In the genomic region with DNA sequence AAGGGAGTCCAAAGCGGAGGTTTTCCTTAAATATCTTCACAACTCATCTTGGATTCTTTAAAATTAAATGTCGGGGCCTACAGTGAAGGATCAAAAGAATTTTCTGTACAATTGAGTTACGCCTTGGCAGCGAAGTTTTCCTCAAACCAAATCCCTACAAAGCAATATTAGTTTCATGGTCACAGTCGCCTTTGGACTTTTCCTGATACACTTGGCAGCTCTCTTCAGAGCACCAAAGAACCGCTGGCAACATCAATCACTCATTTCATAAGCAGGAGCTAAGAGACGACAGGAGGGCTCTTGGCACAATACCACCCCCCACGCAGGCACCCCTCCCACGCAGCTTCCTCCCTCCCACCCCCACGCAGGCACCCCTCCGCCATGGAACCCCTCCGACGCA, we compare ENCODE assay signal across 19 mouse cellular contexts. TPM values are rescaled to one million over a fixed set of nuclear protein-coding genes. Genes with fewer than 3 reads are reported as not detected.
A peak's percentile ranks its signal among the peaks of the same experiment; 100 is the strongest.
DNase-seq lines count a peak whose midpoint lies in the region; ATAC-seq lines count a peak whose summit lies in the region.
"Had no signal": no experiment of that assay in that cellular context is flagged by ENCODE, and none has a peak within 500 bp of the region (broad histone marks: within the 10 kb centered on the region; RNA-seq: fewer than 3 reads in every experiment).

No protein-coding gene starts in this region.

- DNase-seq in forebrain, embryonic 11.5 days (ENCODE audit: low spot score), result no peak
- no peak for DNase-seq in midbrain, embryonic 10.5 days (ENCODE audit: low spot score)
- no peak for DNase-seq in embryo, embryonic 9.5 days (ENCODE audit: extremely low spot score)
- DNase-seq: B cell, adult 2 months; cerebellum, adult 9-11 months; heart, postnatal 14 days; kidney, postnatal 4 days; lung, embryonic 14.5 days; lung, postnatal 36 days had no signal

- 40% methylated on average over 13 of the region's 13 CpGs for WGBS in forebrain, embryonic 13.5 days
- WGBS in forebrain, embryonic 11.5 days, result 74% methylated on average over 13 of the region's 13 CpGs
- 51% methylated on average over 13 of the region's 13 CpGs for WGBS in midbrain, embryonic 13.5 days
- WGBS in midbrain, embryonic 10.5 days, result 82% methylated on average over 13 of the region's 13 CpGs
- 45% methylated on average over 13 of the region's 13 CpGs for WGBS in hindbrain, embryonic 15.5 days
- 50% methylated on average over 13 of the region's 13 CpGs for WGBS in neural tube, embryonic 15.5 days

- H3K27me3 ChIP-seq in forebrain, embryonic 13.5 days, result no peaks in the 10 kb centered on the region
- H3K27me3 ChIP-seq in forebrain, embryonic 11.5 days (ENCODE audit: control insufficient read depth, insufficient read depth, low read length), result no peaks in the 10 kb centered on the region
- no peaks in the 10 kb centered on the region for H3K27me3 ChIP-seq in midbrain, embryonic 13.5 days
- H3K27me3 ChIP-seq in midbrain, embryonic 10.5 days (ENCODE audit: low read depth, poor library complexity, severe bottlenecking), result no peaks in the 10 kb centered on the region
- H3K27me3 ChIP-seq in hindbrain, embryonic 15.5 days, result no peaks in the 10 kb centered on the region
- H3K27me3 ChIP-seq in neural tube, embryonic 15.5 days (replicated peaks), result no peaks in the 10 kb centered on the region
- H3K27me3 ChIP-seq: embryonic facial prominence, embryonic 15.5 days; intestine, embryonic 15.5 days; kidney, embryonic 15.5 days; liver, embryonic 12.5 days had no signal

- no peaks in the 10 kb centered on the region for H3K36me3 ChIP-seq in forebrain, embryonic 13.5 days (ENCODE audit: poor library complexity, severe bottlenecking)
- no peaks in the 10 kb centered on the region for H3K36me3 ChIP-seq in forebrain, embryonic 11.5 days (ENCODE audit: control insufficient read depth, insufficient read depth, low read length)
- no peaks in the 10 kb centered on the region for H3K36me3 ChIP-seq in midbrain, embryonic 13.5 days
- no peaks in the 10 kb centered on the region for H3K36me3 ChIP-seq in midbrain, embryonic 10.5 days
- no peaks in the 10 kb centered on the region for H3K36me3 ChIP-seq in hindbrain, embryonic 15.5 days
- no peaks in the 10 kb centered on the region for H3K36me3 ChIP-seq in neural tube, embryonic 15.5 days
- H3K36me3 ChIP-seq: embryonic facial prominence, embryonic 15.5 days; intestine, embryonic 15.5 days; kidney, embryonic 15.5 days; liver, embryonic 12.5 days had no signal

- H3K9ac ChIP-seq in forebrain, embryonic 13.5 days, result no peak overlapping the region
- no peak overlapping the region for H3K9ac ChIP-seq in forebrain, embryonic 11.5 days (ENCODE audit: low read length)
- H3K9ac ChIP-seq in midbrain, embryonic 13.5 days (replicated peaks), result no peak overlapping the region
- H3K9ac ChIP-seq in hindbrain, embryonic 15.5 days, result no peak overlapping the region
- no peak overlapping the region for H3K9ac ChIP-seq in neural tube, embryonic 15.5 days (replicated peaks)
- H3K9ac ChIP-seq: embryonic facial prominence, embryonic 15.5 days; intestine, embryonic 15.5 days; kidney, embryonic 15.5 days; liver, embryonic 12.5 days; lung, embryonic 14.5 days had no signal

- ATAC-seq in forebrain, embryonic 13.5 days, result peak; percentile 26; the same call in 1 of the 2 replicates
- ATAC-seq in forebrain, embryonic 11.5 days (replicated peaks; ENCODE audit: low FRiP score), result no peak
- no peak for ATAC-seq in midbrain, embryonic 13.5 days
- no peak for ATAC-seq in hindbrain, embryonic 15.5 days (ENCODE audit: low FRiP score, low read depth)
- 0 out of 2 replicates have a peak, but pooled peaks have one; percentile 6 for ATAC-seq in neural tube, embryonic 15.5 days (ENCODE audit: low FRiP score)
- ATAC-seq: intestine, embryonic 15.5 days; liver, embryonic 12.5 days had no signal

- H3K4me2 ChIP-seq in forebrain, embryonic 13.5 days, result peak overlapping the region; percentile 22
- H3K4me2 ChIP-seq in forebrain, embryonic 11.5 days (ENCODE audit: low read depth, low read length, severe bottlenecking), result no peak overlapping the region
- H3K4me2 ChIP-seq in midbrain, embryonic 13.5 days (replicated peaks), result peak overlapping the region; percentile 22
- peak overlapping the region; percentile 46 for H3K4me2 ChIP-seq in hindbrain, embryonic 15.5 days
- H3K4me2 ChIP-seq in neural tube, embryonic 15.5 days, result peak overlapping the region; percentile 36
- H3K4me2 ChIP-seq: embryonic facial prominence, embryonic 15.5 days; heart, embryonic 11.5 days; intestine, embryonic 15.5 days; kidney, embryonic 15.5 days; liver, embryonic 12.5 days; lung, embryonic 14.5 days had no signal

- no peak overlapping the region for H3K4me3 ChIP-seq in forebrain, embryonic 13.5 days
- no peak overlapping the region for H3K4me3 ChIP-seq in forebrain, embryonic 11.5 days (ENCODE audit: low read depth, low read length)
- H3K4me3 ChIP-seq in midbrain, embryonic 13.5 days (replicated peaks), result no peak overlapping the region
- H3K4me3 ChIP-seq in midbrain, embryonic 10.5 days, result no peak overlapping the region
- H3K4me3 ChIP-seq in hindbrain, embryonic 15.5 days, result 0 out of 2 replicates have a peak overlapping the region, but pooled peaks have one; percentile 6
- no peak overlapping the region for H3K4me3 ChIP-seq in neural tube, embryonic 15.5 days (replicated peaks)
- H3K4me3 ChIP-seq: embryonic facial prominence, embryonic 15.5 days; intestine, embryonic 15.5 days; kidney, embryonic 15.5 days; liver, embryonic 12.5 days; myocyte had no signal

- no peaks in the 10 kb centered on the region for H3K9me3 ChIP-seq in forebrain, embryonic 13.5 days (replicated peaks)
- H3K9me3 ChIP-seq in forebrain, embryonic 11.5 days (ENCODE audit: control insufficient read depth, low read length), result no peaks in the 10 kb centered on the region
- no peaks in the 10 kb centered on the region for H3K9me3 ChIP-seq in midbrain, embryonic 13.5 days
- H3K9me3 ChIP-seq in midbrain, embryonic 10.5 days (replicated peaks), result no peaks in the 10 kb centered on the region
- H3K9me3 ChIP-seq in hindbrain, embryonic 15.5 days, result no peaks in the 10 kb centered on the region
- H3K9me3 ChIP-seq in neural tube, embryonic 15.5 days (replicated peaks), result no peaks in the 10 kb centered on the region
- H3K9me3 ChIP-seq: embryonic facial prominence, embryonic 15.5 days; intestine, embryonic 15.5 days; kidney, embryonic 15.5 days; liver, embryonic 12.5 days had no signal

- peaks cover 56% of the 10 kb centered on the region for H3K4me1 ChIP-seq in forebrain, embryonic 13.5 days
- no peaks in the 10 kb centered on the region for H3K4me1 ChIP-seq in forebrain, embryonic 11.5 days (replicated peaks; ENCODE audit: control insufficient read depth, insufficient read depth, low read length)
- peaks cover 34% of the 10 kb centered on the region for H3K4me1 ChIP-seq in midbrain, embryonic 13.5 days (replicated peaks)
- peaks cover 8% of the 10 kb centered on the region for H3K4me1 ChIP-seq in midbrain, embryonic 10.5 days
- peaks cover 43% of the 10 kb centered on the region for H3K4me1 ChIP-seq in hindbrain, embryonic 15.5 days (replicated peaks)
- H3K4me1 ChIP-seq in neural tube, embryonic 15.5 days, result peaks cover 44% of the 10 kb centered on the region
- H3K4me1 ChIP-seq: intestine, embryonic 15.5 days; liver, embryonic 12.5 days had no signal

- H3K27ac ChIP-seq in forebrain, embryonic 13.5 days, result peak overlapping the region; percentile 19
- H3K27ac ChIP-seq in forebrain, embryonic 11.5 days (ENCODE audit: low read depth, low read length), result no peak overlapping the region
- no peak overlapping the region for H3K27ac ChIP-seq in midbrain, embryonic 13.5 days
- H3K27ac ChIP-seq in midbrain, embryonic 10.5 days (replicated peaks), result no peak overlapping the region
- H3K27ac ChIP-seq in hindbrain, embryonic 15.5 days (replicated peaks), result no peak overlapping the region; the same call in 1 of the 2 replicates
- H3K27ac ChIP-seq in neural tube, embryonic 15.5 days (replicated peaks), result peak overlapping the region; percentile 45; the same call in 1 of the 2 replicates
- H3K27ac ChIP-seq: embryonic facial prominence, embryonic 15.5 days; intestine, embryonic 15.5 days; kidney, embryonic 15.5 days; liver, embryonic 12.5 days had no signal

RNA-seq across cellular contexts. Expression of a gene that starts 40.4 kb away (rescaled TPM):
- 10.2 and 11.2 TPM in 2 replicates for polyA plus RNA-seq in forebrain, embryonic 13.5 days (2015; fragmentation: Nextera tagmentation; extraction: Ambion mirVana)
- polyA plus RNA-seq in forebrain, embryonic 11.5 days (2014; fragmentation: Nextera tagmentation; extraction: Ambion mirVana), result 10.5 and 10.7 TPM in 2 replicates
- 11.4 and 12.2 TPM in 2 replicates for polyA plus RNA-seq in midbrain, embryonic 13.5 days (2015; fragmentation: Nextera tagmentation; extraction: Ambion mirVana)
- 9.9 and 11.1 TPM in 2 replicates for polyA plus RNA-seq in midbrain, embryonic 10.5 days (2016; fragmentation: Nextera tagmentation; extraction: Ambion mirVana)
- 11.4 and 13.2 TPM in 2 replicates for polyA plus RNA-seq in hindbrain, embryonic 15.5 days (2015; fragmentation: Nextera tagmentation; extraction: Ambion mirVana)
- polyA plus RNA-seq in neural tube, embryonic 15.5 days (2015; fragmentation: Nextera tagmentation; extraction: Ambion mirVana), result 9.7 and 12.2 TPM in 2 replicates

RNA-seq across cellular contexts. Expression of a gene that starts 58.0 kb away (rescaled TPM):
- polyA plus RNA-seq in forebrain, embryonic 13.5 days (2015; fragmentation: Nextera tagmentation; extraction: Ambion mirVana), result 33.9 and 46.5 TPM in 2 replicates
- polyA plus RNA-seq in forebrain, embryonic 11.5 days (2014; fragmentation: Nextera tagmentation; extraction: Ambion mirVana), result 12.9 and 16.7 TPM in 2 replicates
- polyA plus RNA-seq in midbrain, embryonic 13.5 days (2015; fragmentation: Nextera tagmentation; extraction: Ambion mirVana), result 47.7 and 50.2 TPM in 2 replicates
- polyA plus RNA-seq in midbrain, embryonic 10.5 days (2016; fragmentation: Nextera tagmentation; extraction: Ambion mirVana), result 21.1 and 22.0 TPM in 2 replicates
- polyA plus RNA-seq in hindbrain, embryonic 15.5 days (2015; fragmentation: Nextera tagmentation; extraction: Ambion mirVana), result 38.5 and 47.3 TPM in 2 replicates
- 41.3 and 49.3 TPM in 2 replicates for polyA plus RNA-seq in neural tube, embryonic 15.5 days (2015; fragmentation: Nextera tagmentation; extraction: Ambion mirVana)

Comparison
In these comparisons a context has a peak if more than half of its experiments do, and no peak if none do; other contexts are left out.
1. ATAC-seq: peak in forebrain, embryonic 13.5 days (single experiment) and neural tube, embryonic 15.5 days (single experiment); none in forebrain, embryonic 11.5 days (single experiment), midbrain, embryonic 13.5 days (single experiment) and hindbrain, embryonic 15.5 days (single experiment).
2. H3K27ac ChIP-seq: peak in forebrain, embryonic 13.5 days (single experiment) and neural tube, embryonic 15.5 days (single experiment); none in forebrain, embryonic 11.5 days (single experiment), midbrain, embryonic 13.5 days (single experiment), midbrain, embryonic 10.5 days (single experiment) and hindbrain, embryonic 15.5 days (single experiment).